Mouse (Mus musculus) forebrain, postnatal 0 days (tissue): ENCODE data around the gene Midn. TPM values are rescaled to one million over a fixed set of nuclear protein-coding genes. Genes with fewer than 3 reads are reported as not detected.

Experiments
- ATAC-seq: fragments of 200-750 bp; cut with Nextera tagmentation; 2 replicates; pipeline ENCODE4 v1.8.0; 2017; ENCODE audit warnings: mild to moderate bottlenecking, moderate library complexity
- DNase-seq: peaks from one replicate; pipeline ENCODE4 v3.0.0-alpha.2; 2015
- H3K27ac ChIP-seq: fragments of 300-500 bp; sonication (generic); 2 replicates; pipeline ENCODE4 v1.5.1; 2014; ENCODE audit warnings: low read depth, mild to moderate bottlenecking, antibody characterized with exemption, low read length, moderate library complexity, mixed read lengths
- H3K27me3 ChIP-seq: fragments of 300-500 bp; sonication (generic); 2 replicates; pipeline ENCODE4 v1.6.1; 2014; ENCODE audit warnings: mild to moderate bottlenecking, low read length, mixed read lengths; ENCODE audit not compliant: insufficient read depth
- H3K36me3 ChIP-seq: fragments of 300-500 bp; sonication (generic); 2 replicates; pipeline ENCODE4 v1.6.1; 2014; ENCODE audit warnings: mild to moderate bottlenecking, moderate library complexity; ENCODE audit not compliant: insufficient read depth
- H3K4me1 ChIP-seq: fragments of 300-500 bp; sonication (generic); 2 replicates; pipeline ENCODE4 v1.6.1; 2014; ENCODE audit warnings: antibody characterized with exemption; ENCODE audit not compliant: insufficient read depth
- H3K4me2 ChIP-seq: fragments of 300-500 bp; sonication (generic); 2 replicates; pipeline ENCODE4 v1.6.1; 2014; ENCODE audit warnings: low read depth, mild to moderate bottlenecking, moderate library complexity
- H3K4me3 ChIP-seq: fragments of 300-500 bp; sonication (generic); 2 replicates; pipeline ENCODE4 v1.5.1; 2014; ENCODE audit warnings: low read depth, low read length, mixed read lengths
- H3K9ac ChIP-seq: fragments of 300-500 bp; sonication (generic); 2 replicates; pipeline ENCODE4 v1.6.1; 2014; ENCODE audit warnings: mild to moderate bottlenecking
- H3K9me3 ChIP-seq: fragments of 300-500 bp; sonication (generic); 2 replicates; pipeline ENCODE4 v1.6.1; 2016; ENCODE audit warnings: low read length
- CTCF ChIP-seq: sonication (generic); IDR thresholded peaks from 2 replicates; pipeline ENCODE4 v1.5.1; 2016; ENCODE audit warnings: antibody characterized with exemption, control low read depth, low read depth
- WGBS: fragments of 180-500 bp; shearing (Covaris S2); extraction: QIAGEN DNeasy Blood & Tissue Kit; methylation state at CpG from one replicate; pipeline ENCODE4 v1.1.7; 2014; 5-methylcytosine and 5-hydroxymethylcytosine counted together
- polyA plus RNA-seq: library from polyadenylated mRNA; unstranded; fragments of >200 nt; fragmentation: Nextera tagmentation; extraction: Ambion mirVana; gene quantifications from 2 replicates; pipeline ENCODE4 v1.2.1, GENCODE M21; 2015
- total RNA-seq: library from RNA; depleted of rRNA; stranded (reverse); fragments of >200 nt; gene quantifications from 2 replicates; pipeline ENCODE4 v1.2.3, GENCODE M21; 2014; rRNA removed

Midn gene
- total and polyA plus RNA-seq, 2 experiments from 2014 or later: 19.3 to 120 TPM

GRCm38 (mm10) chr10:80200485-80200884, 52.4 kb downstream of the Midn start:
- Histone ChIP-seq H3K36me3 (no peaks in the 10 kb centered on the region), H3K9me3 (no peaks in the 10 kb centered on the region), H3K27ac (no peak overlapping the region)

DNA sequence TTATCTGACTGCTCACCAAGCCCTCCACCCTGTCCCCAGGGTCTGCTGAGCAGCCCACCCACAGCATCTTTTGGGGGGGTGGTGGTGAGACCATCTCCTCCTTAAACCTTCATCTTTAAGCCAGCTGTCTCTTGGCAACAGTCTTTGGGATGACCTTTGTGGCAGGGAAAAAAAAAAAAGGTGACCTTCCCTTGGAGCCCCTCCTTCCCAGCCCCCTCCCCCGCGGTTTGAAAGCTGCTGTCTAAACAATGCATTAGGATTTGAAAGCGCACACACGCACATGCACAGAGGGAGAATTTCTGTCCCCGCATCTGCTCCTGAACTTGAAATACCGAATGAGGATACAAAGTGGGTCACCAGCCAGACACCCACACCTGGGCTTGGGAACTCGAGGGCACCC, 56.0 kb downstream of the Midn start:
- Histone ChIP-seq H3K9me3 (no peaks in the 10 kb centered on the region), H3K4me3 (no peak overlapping the region), H3K4me1 (peaks cover 5% of the 10 kb centered on the region; the same call in 1 of the 2 replicates), H3K36me3 (no peaks in the 10 kb centered on the region), H3K4me2 (no peak overlapping the region), H3K27ac (no peak overlapping the region), H3K27me3 (no peaks in the 10 kb centered on the region), H3K9ac (no peak overlapping the region; the same call in 1 of the 2 replicates)
- no peak for ATAC-seq
- no peak for TF ChIP-seq CTCF
- 13% methylated on average over 7 of the region's 7 CpGs for WGBS
- no peak for DNase-seq

More at GRCm38 (mm10) chr10:80200485-80200884, 52.4 kb downstream of the Midn start:
- no peak for TF ChIP-seq CTCF
- WGBS: 77% methylated on average over 6 of the region's 6 CpGs
- Histone ChIP-seq H3K4me2 (no peak overlapping the region), H3K4me3 (no peak overlapping the region), H3K9ac (no peak overlapping the region), H3K27me3 (no peaks in the 10 kb centered on the region), H3K4me1 (no peaks in the 10 kb centered on the region)
- ATAC-seq: no peak
- no peak for DNase-seq

GRCm38 (mm10) chr10:80207201-80207600, 59.1 kb downstream of the Midn start:
- Histone ChIP-seq H3K9ac (no peak overlapping the region), H3K4me1 (peaks cover 7% of the 10 kb centered on the region; the same call in 1 of the 2 replicates), H3K27ac (no peak overlapping the region), H3K9me3 (no peaks in the 10 kb centered on the region), H3K4me2 (no peak overlapping the region), H3K27me3 (no peaks in the 10 kb centered on the region), H3K36me3 (no peaks in the 10 kb centered on the region), H3K4me3 (no peak overlapping the region)
- WGBS: 57% methylated on average over 1 of the region's 1 CpGs
- ATAC-seq (no peak), DNase-seq (no peak)
- no peak for TF ChIP-seq CTCF

GRCm38 (mm10) chr10:80207676-80208075, 59.6 kb downstream of the Midn start:
- 50% methylated on average over 10 of the region's 10 CpGs for WGBS
- H3K27ac ChIP-seq: no peak overlapping the region
- H3K4me3 ChIP-seq: no peak overlapping the region
- no peak for TF ChIP-seq CTCF
- no peak overlapping the region for H3K9ac ChIP-seq
- H3K9me3 ChIP-seq: no peaks in the 10 kb centered on the region
- peaks cover 7% of the 10 kb centered on the region; the same call in 1 of the 2 replicates for H3K4me1 ChIP-seq
- H3K4me2 ChIP-seq: no peak overlapping the region
- H3K36me3 ChIP-seq: no peaks in the 10 kb centered on the region
- DNase-seq: no peak
- ATAC-seq: no peak
- no peaks in the 10 kb centered on the region for H3K27me3 ChIP-seq

Other genes starting within 250 kb of the Midn start
Only the 30 nearest of the 32 such genes appear.
- not detected in 2 replicates for gene Gm26602, start 237.4 kb upstream of the Midn start, total RNA-seq
- gene Gm26602, start 237.4 kb upstream of the Midn start, polyA plus RNA-seq: 34.4 and 39.2 TPM in 2 replicates
- 4.2 and 5.4 TPM in 2 replicates for gene Kiss1r, start 231.3 kb upstream of the Midn start, total RNA-seq
- gene Kiss1r, start 231.3 kb upstream of the Midn start, polyA plus RNA-seq: 3.4 and 3.6 TPM in 2 replicates
- gene R3hdm4, start 227.1 kb upstream of the Midn start, total RNA-seq: 117 and 129 TPM in 2 replicates
- 282 and 333 TPM in 2 replicates for gene R3hdm4, start 227.1 kb upstream of the Midn start, polyA plus RNA-seq
- 7.1 and 7.9 TPM in 2 replicates for gene Arid3a, start 221.2 kb upstream of the Midn start, total RNA-seq
- gene Arid3a, start 221.2 kb upstream of the Midn start, polyA plus RNA-seq: 1.0 and 2.1 TPM in 2 replicates
- gene Wdr18, start 188.1 kb upstream of the Midn start, total RNA-seq: 58.2 and 84.6 TPM in 2 replicates
- 91.9 and 107 TPM in 2 replicates for gene Wdr18, start 188.1 kb upstream of the Midn start, polyA plus RNA-seq
- 0.14 and 0.15 TPM in 2 replicates for gene Grin3b, start 177.6 kb upstream of the Midn start, total RNA-seq
- gene Grin3b, start 177.6 kb upstream of the Midn start, polyA plus RNA-seq: 0.09 and 0.18 TPM in 2 replicates
- 109 and 129 TPM in 2 replicates for gene Tmem259, start 163.9 kb upstream of the Midn start, total RNA-seq
- 25.6 and 26.5 TPM in 2 replicates for gene Tmem259, start 163.9 kb upstream of the Midn start, polyA plus RNA-seq
- gene Cnn2, start 159.7 kb upstream of the Midn start, total RNA-seq: 19.5 and 28.2 TPM in 2 replicates
- gene Cnn2, start 159.7 kb upstream of the Midn start, polyA plus RNA-seq: 15.7 and 17.0 TPM in 2 replicates
- 6.1 and 6.2 TPM in 2 replicates for gene Abca7, start 151.8 kb upstream of the Midn start, total RNA-seq
- 1.1 TPM in 2 replicates for gene Abca7, start 151.8 kb upstream of the Midn start, polyA plus RNA-seq
- gene Arhgap45, start 131.6 kb upstream of the Midn start, total RNA-seq: 2.3 and 2.4 TPM in 2 replicates
- gene Arhgap45, start 131.6 kb upstream of the Midn start, polyA plus RNA-seq: 1.2 and 1.7 TPM in 2 replicates
- 104 and 129 TPM in 2 replicates for gene Polr2e, start 108.5 kb upstream of the Midn start, total RNA-seq
- gene Polr2e, start 108.5 kb upstream of the Midn start, polyA plus RNA-seq: 168 and 184 TPM in 2 replicates
- gene Gpx4, start 101.1 kb upstream of the Midn start, total RNA-seq: 401 and 478 TPM in 2 replicates
- gene Gpx4, start 101.1 kb upstream of the Midn start, polyA plus RNA-seq: 644 and 800 TPM in 2 replicates
- gene Sbno2, start 42.7 kb upstream of the Midn start, total RNA-seq: 19.2 and 24.2 TPM in 2 replicates
- 4.6 and 6.8 TPM in 2 replicates for gene Sbno2, start 42.7 kb upstream of the Midn start, polyA plus RNA-seq
- 77.2 and 77.8 TPM in 2 replicates for gene Stk11, start 32.5 kb upstream of the Midn start, total RNA-seq
- gene Stk11, start 32.5 kb upstream of the Midn start, polyA plus RNA-seq: 13.6 and 14.8 TPM in 2 replicates
- 154 and 193 TPM in 2 replicates for gene Atp5d, start 9.6 kb upstream of the Midn start, total RNA-seq
- 633 and 650 TPM in 2 replicates for gene Atp5d, start 9.6 kb upstream of the Midn start, polyA plus RNA-seq
- 114 and 151 TPM in 2 replicates for gene Cbarp, start 7.4 kb upstream of the Midn start, total RNA-seq
- gene Cbarp, start 7.4 kb upstream of the Midn start, polyA plus RNA-seq: 57.5 and 68.2 TPM in 2 replicates
- gene Cirbp, start 17.7 kb downstream of the Midn start, total RNA-seq: 345 and 424 TPM in 2 replicates
- 834 and 838 TPM in 2 replicates for gene Cirbp, start 17.7 kb downstream of the Midn start, polyA plus RNA-seq
- 4.2 and 5.0 TPM in 2 replicates for gene 1600002K03Rik, start 24.7 kb downstream of the Midn start, total RNA-seq
- gene 1600002K03Rik, start 24.7 kb downstream of the Midn start, polyA plus RNA-seq: 5.0 and 6.0 TPM in 2 replicates
- gene Efna2, start 31.2 kb downstream of the Midn start, total RNA-seq: 29.0 and 30.9 TPM in 2 replicates
- gene Efna2, start 31.2 kb downstream of the Midn start, polyA plus RNA-seq: 30.6 and 31.3 TPM in 2 replicates
- 57.6 and 60.7 TPM in 2 replicates for gene Mum1, start 78.2 kb downstream of the Midn start, total RNA-seq
- gene Mum1, start 78.2 kb downstream of the Midn start, polyA plus RNA-seq: 41.1 and 50.4 TPM in 2 replicates
- 162 and 212 TPM in 2 replicates for gene Ndufs7, start 100.8 kb downstream of the Midn start, total RNA-seq
- gene Ndufs7, start 100.8 kb downstream of the Midn start, polyA plus RNA-seq: 343 and 394 TPM in 2 replicates
- 15.2 and 18.2 TPM in 2 replicates for gene Gamt, start 112.7 kb downstream of the Midn start, total RNA-seq
- gene Gamt, start 112.7 kb downstream of the Midn start, polyA plus RNA-seq: 20.8 and 21.8 TPM in 2 replicates
- 120 and 122 TPM in 2 replicates for gene Dazap1, start 113.2 kb downstream of the Midn start, total RNA-seq
- 42.4 and 46.1 TPM in 2 replicates for gene Dazap1, start 113.2 kb downstream of the Midn start, polyA plus RNA-seq
- gene Rps15, start 144.2 kb downstream of the Midn start, total RNA-seq: 1,181 and 1,718 TPM in 2 replicates
- 681 and 897 TPM in 2 replicates for gene Rps15, start 144.2 kb downstream of the Midn start, polyA plus RNA-seq
- 309 and 328 TPM in 2 replicates for gene Apc2, start 147.7 kb downstream of the Midn start, total RNA-seq
- gene Apc2, start 147.7 kb downstream of the Midn start, polyA plus RNA-seq: 85.3 and 112 TPM in 2 replicates
- 19.2 and 22.8 TPM in 2 replicates for gene 2310011J03Rik, start 172.3 kb downstream of the Midn start, total RNA-seq
- gene 2310011J03Rik, start 172.3 kb downstream of the Midn start, polyA plus RNA-seq: 32.4 and 35.6 TPM in 2 replicates
- gene Pcsk4, start 181.2 kb downstream of the Midn start, total RNA-seq: 3.4 and 3.8 TPM in 2 replicates
- gene Pcsk4, start 181.2 kb downstream of the Midn start, polyA plus RNA-seq: 7.4 TPM in 2 replicates
- gene Reep6, start 181.7 kb downstream of the Midn start, total RNA-seq: 1.8 and 2.7 TPM in 2 replicates
- 5.1 and 6.4 TPM in 2 replicates for gene Reep6, start 181.7 kb downstream of the Midn start, polyA plus RNA-seq
- gene Adamtsl5, start 200.1 kb downstream of the Midn start, total RNA-seq: 0.31 and 0.33 TPM in 2 replicates
- gene Adamtsl5, start 200.1 kb downstream of the Midn start, polyA plus RNA-seq: 0.70 and 0.81 TPM in 2 replicates
- 8.3 and 12.9 TPM in 2 replicates for gene Plk5, start 208.2 kb downstream of the Midn start, total RNA-seq
- 4.6 and 7.4 TPM in 2 replicates for gene Plk5, start 208.2 kb downstream of the Midn start, polyA plus RNA-seq